Mouse (Mus musculus) embryo, embryonic 10 days (tissue): ENCODE data around the gene Cyb5d1.
A peak's percentile ranks its signal among the peaks of the same experiment; 100 is the strongest.
"Not testable (repeated sequence)": the region's sequence is repeated elsewhere in the genome, so short reads cannot be mapped to it uniquely, and the experiment has no call there.

Source experiments
- DNase-seq: peaks from one replicate; pipeline ENCODE4 v3.0.0-alpha.2; 2015; ENCODE audit warnings: low spot score

Gene Cyb5d1

DNA sequence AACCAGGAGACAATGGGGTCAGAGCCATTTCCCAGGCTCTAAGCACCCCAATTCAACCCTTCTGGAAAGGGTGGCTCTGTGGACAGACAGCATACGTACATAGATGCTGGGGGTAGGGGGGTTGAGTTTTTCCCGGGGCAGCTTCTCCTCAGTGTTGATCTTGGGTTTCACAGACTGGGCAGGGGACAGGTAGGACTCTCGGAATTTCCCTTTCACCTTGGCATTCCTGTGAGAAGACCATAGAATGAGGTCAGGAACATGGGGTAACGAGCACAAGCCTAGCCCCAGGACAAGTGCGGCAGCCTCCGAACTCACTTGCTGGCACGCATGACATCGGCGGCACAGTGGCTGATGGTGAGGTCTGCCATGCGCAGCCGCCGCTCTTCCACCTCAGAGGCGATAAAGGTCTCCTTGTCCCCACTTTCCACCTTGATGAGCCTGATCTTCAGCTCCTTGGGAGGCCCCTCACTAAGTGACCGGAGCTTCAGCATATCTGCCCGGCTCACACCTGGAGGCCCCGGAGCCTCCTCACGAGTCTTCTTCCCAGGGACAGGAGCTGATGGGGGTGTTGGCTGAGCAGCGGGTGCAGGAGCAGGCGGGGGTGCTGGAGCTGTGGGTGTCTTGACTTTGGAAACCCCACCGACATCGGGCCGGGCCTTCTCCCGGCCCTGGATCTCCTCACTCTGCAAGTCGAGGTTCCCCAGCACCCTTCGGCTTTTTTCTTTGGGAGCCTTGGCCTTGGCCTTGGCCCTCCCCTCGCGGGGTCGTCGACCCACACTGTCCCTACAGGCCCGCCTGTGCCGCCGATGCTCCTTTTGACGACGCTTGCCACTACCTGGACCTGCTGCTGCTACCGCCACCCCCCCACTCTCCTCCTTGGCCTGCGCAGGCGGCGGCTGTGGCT lies 8.5 kb upstream of the Cyb5d1 start:
- DNase-seq = no peak

DNA sequence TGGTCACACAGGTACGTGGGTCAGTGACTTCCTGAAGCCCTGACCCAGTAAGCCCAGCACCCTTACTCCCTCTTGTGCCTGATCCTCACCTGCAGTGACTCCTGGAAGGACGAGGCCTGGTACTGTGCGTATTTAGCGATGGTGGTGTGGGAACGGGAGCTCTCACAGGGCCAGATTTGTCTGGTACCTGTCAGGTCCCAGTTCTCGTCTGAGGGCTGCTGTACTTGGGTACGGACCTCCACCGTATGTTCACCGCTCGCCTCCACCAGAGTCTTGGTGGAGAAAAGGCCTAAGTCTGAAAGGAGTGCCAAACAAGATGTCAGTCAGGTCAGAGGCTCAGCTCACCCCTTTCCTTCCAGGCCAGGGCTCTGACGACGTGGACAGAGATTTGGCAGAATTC lies 6.6 kb upstream of the Cyb5d1 start:
- DNase-seq = no peak

DNA sequence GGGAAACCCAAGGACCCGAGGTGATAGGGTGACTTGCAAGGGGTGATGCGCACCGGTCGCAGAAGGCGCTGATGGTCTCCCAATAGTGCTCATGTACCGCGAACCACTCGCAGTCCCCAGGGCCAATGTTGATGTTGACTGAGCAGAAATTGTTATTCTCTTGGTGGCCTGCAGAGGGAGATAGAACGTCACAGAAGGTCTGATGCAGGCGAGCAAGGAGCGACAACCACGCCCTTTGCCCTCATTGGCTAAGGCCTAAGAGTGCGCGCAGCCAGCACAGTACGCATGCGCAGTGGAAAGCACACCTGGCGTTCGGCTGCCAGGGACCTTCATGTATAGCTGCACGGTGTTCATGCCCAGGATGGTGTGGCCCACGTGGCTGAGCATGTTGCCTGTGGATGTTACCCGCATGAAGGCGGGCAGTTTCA lies 5.8 kb upstream of the Cyb5d1 start:
- DNase-seq = peak; percentile 97

DNA sequence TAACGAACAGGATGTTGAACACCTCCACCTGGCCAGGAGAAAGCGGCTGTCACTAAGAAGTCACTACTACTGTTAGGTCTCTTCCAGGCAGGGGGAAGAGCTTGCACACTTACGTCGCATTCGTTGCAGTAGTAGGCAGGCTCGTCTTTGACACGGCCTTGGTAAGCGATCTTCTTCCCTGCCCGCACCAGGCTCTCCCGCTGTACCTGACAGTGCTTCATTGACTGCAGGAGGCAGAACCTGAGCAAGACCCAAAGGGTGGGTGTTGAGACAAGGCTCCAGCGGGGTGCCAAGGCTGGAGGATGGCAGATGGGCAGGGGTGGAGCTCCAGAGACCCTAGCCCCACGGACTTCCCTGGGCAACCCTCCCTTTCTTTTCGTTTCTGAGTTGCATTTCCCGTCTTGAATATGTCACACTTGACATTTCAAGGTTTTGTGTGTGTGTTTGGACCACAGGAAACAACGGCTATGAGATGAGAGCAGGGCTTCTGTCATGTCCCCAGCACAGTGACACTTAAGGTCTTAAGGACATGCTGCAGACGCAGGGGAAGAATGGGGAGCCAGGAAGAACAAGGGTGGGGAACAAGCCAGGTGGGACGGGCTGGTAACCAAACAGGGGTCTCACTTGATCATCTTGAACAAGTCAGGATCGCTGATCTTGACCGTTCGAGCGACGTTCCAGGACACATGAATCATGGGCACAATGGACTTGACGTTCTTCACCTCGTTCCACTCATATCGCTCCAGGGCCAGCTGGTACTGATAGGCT lies 4.8 kb upstream of the Cyb5d1 start:
- no peak for DNase-seq

DNA sequence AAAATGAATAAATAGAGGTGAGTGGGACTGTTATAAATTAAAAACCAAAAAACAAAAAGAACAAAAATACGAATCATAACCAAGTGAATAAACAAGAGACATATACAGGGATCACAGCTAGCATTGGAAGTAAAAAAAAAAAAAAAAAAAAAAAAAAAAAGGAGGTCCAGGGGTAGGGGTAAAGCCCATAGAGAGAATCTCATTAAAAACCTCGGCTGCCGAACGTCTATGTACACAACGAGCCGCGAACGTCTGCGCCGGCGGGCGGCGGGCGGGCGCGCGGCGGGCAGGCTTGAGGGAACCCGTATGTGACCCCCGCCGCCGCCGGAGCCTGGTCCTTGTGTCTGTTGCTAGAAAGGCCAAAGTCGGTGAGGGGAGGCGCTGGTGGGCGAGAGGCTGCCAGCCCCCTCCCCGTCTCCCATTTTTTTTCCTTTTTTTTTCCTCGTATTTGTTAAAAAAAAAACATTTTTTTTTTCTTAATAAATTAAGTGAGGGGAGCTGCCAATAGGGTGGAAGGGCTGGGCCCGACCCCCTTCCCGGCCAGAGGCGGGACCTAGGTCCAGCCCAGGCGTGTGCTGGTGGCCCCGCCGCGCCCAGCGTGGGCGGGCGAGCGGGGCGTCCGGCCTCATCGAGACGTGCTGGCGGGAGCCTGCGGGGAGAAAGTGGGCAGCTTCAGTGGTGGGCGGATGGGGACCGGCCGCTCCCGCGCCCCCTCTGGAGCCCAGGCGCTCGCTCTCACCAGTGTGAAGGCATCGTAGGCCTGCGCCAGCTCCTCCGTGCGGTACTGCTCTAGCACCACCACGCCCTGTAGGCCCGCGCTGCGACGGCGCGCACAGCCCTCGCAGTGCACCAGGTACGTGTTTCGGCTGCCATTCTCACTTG lies 4.0 kb upstream of the Cyb5d1 start:
- peak; percentile 66 for DNase-seq

DNA sequence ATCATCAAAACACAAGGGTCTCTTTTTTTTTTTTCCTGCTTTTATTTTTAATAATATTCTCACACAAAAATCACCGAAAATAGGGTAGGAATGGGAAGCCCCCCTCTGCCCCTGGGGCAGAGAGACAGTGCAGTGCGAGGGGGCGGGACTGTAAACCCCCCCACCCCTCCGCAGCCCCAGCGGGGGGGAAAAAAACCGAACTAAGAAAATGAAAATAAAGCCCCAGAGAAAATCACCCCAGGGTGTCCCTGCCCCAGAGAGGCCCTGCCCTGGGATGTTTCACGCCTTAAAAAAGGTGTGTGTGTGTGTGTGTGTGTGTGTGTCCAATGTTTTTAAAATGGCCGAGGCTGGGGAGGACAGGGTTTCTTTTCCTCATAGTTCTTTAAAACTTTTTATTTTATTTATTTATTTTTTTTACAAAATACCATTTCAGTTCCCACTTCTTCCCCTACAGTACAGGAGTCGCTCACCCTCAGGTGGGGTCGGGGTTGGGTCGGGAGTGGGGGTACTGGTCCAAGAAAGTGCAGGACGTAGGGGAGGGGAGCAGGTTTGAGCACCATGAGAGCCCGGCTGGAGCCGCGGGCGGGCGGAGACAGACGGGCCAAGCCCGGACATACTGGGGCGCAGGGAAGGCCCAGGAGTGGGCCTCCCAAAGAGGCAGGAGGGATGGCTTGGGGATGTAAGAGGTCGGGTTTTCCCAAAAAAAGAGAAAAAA lies 3.2 kb upstream of the Cyb5d1 start:
- DNase-seq = no peak

DNA sequence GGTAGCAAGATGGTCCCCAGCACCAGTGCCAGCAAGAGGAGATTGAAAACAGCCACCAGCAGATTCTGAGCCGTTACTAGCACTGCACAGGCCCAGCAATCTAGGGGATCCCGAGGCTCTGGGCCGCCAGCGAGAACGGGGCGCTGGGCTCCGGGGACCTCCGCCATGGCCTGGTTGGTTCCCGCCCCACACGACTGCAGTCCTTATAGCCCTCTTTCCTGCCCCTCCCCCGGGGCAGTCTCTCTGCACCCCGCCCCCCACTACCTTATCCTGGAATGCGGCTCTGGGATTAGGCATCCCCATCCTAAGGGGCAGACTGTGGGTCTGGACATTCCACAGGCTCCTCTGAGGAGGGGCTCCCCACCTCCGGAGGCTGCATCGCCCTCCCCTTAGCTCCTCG lies 2.6 kb upstream of the Cyb5d1 start, which contains the start of gene Tmem88:
Gene Tmem88 (minus strand): TSS at position 176 of the 400 bp plus-strand sequence.
- peak; percentile 59 for DNase-seq

DNA sequence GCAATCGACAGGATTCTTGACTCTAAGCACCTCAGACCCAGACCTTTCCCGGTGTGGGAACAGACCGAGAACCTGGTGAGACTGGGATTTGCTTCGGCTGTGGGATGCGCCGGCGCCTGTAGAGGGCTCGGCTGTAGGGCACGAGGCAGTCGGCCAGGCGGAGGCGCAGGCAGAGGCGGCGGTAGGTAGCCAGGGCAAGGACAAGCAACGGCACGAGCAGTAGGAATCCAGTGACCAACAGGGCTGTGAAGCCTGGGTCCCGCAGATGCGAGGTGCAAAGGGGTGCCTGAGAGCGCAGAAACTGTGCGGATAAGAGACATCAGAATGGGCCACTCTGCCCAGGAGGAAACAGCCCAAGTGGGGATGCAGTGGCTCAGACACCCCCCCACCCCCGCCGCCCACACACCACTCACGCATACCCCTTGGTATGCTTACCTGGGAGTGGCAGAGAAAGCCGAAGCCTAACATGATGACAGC lies 2.2 kb upstream of the Cyb5d1 start:
- DNase-seq = peak; percentile 65

DNA sequence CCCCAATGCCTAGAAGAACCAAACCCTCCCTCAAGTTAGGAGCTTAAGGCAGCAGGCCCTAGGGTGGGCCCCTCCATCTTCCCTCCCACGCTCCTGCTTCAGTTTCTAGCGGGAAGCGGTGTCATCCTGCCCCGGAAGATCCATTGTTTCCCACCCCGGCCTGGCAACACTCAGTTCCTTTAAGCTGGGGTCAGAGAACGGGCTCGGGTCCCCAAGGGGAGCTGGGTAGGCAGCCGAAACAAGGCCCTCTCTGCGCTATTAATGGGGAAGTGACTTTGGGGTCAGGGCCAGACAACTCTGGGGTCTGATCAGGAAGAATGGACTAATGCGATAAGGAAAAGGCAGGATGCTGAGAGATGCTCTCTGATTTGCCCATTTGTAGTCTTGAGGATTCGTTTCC lies 1.3 kb upstream of the Cyb5d1 start:
- DNase-seq = no peak

DNA sequence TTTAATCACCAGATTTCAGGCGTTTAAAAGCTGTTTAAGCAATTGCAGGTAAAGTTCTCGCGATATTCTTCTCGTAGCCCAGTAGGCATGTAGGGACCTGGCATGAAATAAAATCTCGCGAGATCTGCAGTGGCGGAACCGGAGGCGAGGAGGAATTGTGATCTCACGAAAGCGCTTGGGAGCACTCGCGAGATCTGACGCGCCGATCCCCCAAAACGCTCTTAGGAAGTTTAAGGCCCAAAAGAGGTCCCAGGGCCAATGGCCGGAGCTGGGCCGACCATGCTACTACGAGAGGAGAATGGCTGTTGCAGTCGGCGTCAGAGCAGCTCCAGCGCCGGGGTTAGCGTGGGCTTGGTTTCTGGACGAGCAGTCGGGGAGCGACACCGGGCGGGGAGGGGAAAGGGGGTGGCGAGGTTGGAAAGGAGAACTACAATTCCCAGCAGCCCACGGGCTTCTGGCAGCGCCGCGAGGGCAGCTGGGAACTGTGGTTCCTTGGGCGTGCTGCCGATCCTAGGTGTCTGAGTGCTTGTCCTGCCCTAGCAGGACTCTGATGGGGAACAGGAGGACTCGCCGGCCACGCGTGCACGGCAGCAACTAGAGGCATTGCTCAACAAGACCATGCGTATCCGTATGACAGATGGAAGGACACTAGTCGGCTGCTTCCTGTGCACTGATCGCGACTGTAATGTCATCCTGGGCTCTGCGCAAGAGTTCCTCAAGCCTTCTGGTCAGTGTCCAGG lies 373 bp upstream of the Cyb5d1 start:
- DNase-seq = peak; percentile 99

DNA sequence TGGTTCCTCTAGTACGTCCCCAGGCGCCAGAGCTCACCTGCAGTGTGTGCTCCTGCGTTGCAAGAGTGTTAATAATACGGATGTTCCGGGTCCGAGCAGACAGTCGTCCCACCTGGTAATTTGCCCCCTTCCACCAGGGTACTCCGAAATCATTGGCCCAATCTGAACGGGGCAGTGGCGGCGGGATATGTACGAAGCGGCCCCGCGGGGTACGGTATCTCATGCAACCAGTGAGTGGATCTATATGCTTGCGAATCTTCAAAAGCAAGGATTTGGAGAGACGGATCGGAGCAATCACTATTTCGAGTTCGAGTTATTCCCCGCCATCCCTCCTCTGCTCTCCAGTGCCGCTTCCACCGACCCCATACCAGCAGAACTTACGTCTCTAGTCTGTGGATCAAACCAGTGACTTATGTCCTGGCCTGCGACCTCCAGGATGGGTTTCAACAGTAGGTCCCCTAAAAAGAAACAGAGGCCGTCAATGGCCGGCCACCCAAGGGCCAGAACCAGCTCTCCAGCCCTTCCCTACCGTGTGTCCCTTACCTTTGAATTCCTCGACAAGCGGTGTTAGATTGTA lies 752 bp downstream of the Cyb5d1 start:
- DNase-seq = not testable (repeated sequence)

DNA sequence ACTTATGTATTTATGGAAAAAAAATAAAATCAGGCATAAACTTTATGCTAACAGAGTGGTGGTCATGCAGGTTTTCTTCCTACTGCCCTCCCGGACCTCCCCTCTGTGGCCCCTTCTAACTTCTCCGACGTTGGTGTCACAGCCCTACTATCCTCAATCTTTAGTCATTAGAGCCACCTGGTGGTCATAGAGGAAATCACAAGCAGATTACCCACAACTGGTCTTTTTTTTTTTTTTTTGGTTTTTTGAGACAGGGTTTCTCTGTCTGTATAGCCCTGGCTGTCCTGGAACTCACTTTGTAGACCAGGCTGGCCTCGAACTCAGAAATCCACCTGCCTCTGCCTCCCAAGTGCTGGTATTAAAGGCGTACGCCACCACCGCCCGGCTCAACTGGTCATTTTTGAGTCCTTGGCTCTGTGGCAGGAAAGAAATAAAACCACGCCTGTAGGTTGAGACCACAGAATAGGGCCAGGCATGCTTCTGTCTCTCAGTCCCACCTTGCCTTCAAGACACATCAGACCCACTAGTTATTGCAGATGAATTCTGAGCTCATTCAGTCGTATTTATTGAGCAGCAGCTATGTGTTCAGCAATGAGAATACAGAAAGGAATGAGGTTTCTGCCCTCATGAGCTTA lies 4.9 kb downstream of the Cyb5d1 start:
- peak; percentile 88 for DNase-seq

DNA sequence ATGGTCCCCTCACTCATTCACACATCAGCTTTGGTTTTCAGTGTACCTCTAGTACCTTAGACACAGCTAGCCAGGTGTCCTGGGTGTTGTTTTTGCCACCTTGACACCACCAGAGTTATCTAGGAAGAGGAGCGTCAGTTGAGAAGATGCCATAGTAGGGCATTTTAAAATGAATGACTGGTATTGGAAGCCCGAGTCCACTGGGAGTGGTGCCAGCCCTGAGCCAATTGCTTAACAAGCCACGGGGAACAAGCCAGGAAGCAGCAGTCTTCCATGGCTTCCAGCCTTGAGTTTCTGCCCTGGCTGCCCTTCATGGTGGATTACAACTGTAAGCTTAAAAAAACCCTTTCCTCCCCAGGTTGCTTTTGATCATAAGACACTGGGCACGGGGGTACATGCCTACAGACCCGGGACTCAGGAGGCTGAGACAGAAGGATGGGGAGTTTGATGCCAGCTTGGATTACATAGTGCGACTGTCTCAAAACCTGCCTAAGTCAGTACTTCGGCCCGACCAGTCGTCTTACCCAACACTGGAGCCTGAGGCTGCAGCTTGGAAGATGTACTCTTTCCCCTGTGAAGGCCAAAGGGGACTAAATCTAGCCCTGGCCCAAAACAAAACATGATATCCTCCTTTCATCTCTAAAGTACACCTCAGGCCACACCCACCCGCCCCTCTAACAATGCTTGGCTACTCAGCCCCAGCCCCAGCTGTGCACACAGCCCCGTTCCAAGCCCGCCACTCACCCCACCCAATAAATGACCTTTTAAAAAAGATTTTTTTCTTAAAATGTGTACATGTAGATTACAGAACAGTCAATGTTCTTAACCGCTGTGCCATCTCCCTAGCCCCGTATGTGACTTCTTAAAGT lies 5.7 kb downstream of the Cyb5d1 start:
- no peak for DNase-seq

DNA sequence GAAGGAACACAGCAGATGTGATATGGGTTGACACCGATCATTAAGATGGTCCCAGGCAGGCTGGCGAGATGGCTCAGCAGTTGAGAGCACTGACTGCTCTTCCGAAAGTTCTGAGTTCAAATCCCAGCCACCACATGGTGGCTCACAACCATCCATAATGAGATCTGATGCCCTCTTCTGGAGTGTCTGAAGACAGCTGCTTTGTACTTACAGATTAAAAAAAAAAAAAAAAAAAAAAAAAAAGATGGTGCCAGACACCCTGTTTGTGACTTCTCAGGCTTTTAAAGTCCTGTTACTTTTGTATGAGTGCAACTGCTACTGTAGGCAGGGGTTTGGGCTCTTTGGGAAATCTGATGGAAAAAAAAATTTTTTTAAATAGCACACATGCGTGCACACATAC lies 6.8 kb downstream of the Cyb5d1 start:
- DNase-seq = no peak

DNA sequence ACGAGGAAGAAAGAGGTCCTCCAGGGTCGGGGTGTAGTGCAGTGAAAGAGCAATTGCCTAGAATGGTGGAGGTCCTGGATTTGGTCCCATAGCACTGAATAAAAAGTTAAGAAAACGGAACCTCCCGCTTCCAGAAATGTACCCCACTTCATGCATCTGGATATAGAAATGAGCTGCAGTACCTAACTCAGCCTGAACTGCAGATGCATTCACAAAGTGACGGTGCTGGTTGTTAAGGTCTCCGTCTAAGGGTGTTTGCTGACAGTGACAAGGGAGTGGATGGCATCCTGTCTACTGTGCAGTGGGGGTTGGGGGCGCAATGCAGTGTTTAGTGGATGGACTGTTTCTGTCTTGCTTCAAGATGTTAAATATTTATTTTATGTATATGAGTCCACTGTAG lies 8.7 kb downstream of the Cyb5d1 start:
- no peak for DNase-seq

DNA sequence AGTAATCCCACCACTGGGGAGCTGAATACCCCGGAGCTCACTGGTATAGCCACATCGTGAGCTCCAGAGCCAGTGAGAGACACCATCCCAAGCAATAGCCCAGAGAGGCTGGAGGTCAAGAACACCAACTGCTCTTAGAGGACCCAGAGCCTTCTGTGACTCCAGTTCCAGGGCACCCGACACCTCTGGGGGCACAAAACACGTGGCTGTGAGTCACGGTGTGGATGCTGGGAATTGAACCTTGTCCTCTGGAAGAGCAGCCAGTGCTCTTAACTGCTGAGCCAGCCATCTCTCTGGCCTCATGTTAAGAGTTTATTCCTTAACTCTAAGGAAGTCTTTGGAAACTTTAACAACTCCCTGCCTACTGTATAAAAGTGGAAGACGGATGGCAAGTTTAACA lies 10.5 kb downstream of the Cyb5d1 start:
- no peak for DNase-seq

DNA sequence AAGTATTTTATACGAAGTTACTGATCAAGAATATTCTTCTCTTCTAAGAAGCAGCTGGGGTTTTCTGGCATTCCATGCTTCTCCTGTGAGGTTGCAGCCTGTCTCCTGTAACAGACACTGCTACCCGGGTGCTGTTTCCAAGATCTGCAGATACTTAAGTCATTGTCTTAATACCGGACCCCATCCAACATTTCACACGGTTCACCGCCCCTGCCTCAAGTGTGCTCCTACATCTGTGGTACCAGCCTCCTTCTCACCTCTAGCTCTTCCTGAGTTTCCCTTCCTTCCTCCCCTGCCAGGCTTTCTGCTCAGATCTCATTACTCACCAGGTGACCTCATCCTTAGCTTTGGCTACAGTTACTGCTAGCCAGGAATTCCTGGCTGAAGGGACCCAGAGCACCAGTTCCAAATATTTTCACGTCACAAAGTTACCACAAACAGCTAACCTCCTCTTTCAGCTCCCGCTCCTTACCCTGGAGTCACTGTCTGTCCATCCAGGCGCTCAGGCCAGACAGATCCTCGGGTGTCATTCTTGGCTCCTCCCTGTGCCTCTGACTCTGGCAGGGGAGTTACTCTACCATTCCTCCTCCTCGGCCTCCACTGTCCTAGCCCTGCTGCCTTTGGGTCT lies 12.8 kb downstream of the Cyb5d1 start:
- no peak for DNase-seq

DNA sequence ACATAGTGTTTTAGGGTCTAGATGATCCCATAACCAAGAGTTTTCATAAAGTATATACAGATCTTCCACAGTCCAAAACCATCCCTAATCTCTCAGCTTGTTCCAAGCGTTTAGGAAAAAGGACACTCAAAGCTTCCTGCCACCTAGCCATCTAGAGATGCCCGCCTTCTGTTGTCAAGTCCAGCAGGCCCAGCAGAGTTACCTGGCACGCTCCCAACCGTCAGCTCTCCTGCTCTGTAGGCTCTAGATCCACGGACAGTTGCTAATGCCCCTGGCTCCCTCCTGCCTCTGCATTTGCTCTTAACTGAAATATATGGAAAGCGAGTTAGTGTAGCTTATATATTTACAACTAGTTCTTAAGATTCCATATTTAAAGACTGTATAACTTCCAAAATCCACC lies 14.1 kb downstream of the Cyb5d1 start:
- no peak for DNase-seq
